Mouse (Mus musculus) thymus, postnatal 0 days (tissue): ENCODE measurements around the gene 1700018B08Rik. TPM values are rescaled to one million over a fixed set of nuclear protein-coding genes. Genes with fewer than 3 reads are reported as not detected.
A peak's percentile ranks its signal among the peaks of the same experiment; 100 is the strongest.

ENCODE experiments used
- DNase-seq: peaks from one replicate; pipeline ENCODE4 v3.0.0-alpha.2; 2015; ENCODE audit warnings: low spot score
- polyA plus RNA-seq: library from polyadenylated mRNA; unstranded; fragments of >200 nt; fragmentation: Nextera tagmentation; extraction: Ambion mirVana; gene quantifications from 2 replicates; pipeline ENCODE4 v1.2.1, GENCODE M21; 2015

The 1700018B08Rik gene
- polyA plus RNA-seq, 1 experiment from 2014 or later: not detected

DNA sequence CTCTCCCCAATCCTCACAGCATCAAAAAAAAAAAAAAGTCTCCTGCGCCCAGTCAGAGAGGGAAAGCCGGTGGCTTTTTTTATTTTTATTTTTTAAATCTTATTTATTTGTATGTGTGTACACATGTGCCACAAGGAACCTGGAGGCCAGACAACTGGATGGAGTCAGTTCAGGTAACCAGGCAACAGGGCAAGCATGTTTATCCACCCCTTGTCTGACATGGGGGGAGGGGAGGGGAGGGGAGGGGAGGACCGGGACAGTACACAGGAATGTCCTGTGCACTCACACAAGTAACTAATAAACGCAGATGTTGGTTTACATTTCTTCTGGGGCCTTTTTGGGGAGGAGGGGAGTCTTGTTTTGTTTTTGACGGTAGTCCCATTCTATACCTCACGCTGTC is 19.6 kb upstream of the 1700018B08Rik start:
- DNase-seq: no peak

DNA sequence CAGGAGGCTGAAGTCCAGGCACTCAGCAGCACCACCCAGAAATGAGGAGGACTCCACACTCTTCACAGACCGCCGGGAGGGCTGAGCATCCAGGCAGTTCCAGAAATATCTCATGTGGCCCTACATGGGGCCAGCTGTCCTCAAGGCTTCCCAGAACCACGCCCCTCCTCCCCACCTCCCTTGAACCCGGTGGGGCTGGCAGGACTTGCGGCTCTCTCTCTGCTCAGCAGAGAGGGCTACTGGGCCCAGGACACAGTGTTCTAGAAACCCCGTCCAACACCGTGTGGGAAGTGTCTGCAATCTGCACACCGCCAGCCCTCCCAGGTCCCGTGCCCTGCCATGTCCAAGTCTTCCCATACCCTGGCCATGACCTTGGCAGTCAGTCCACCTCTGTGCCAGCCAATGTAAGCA is 18.8 kb upstream of the 1700018B08Rik start:
- no peak for DNase-seq

DNA sequence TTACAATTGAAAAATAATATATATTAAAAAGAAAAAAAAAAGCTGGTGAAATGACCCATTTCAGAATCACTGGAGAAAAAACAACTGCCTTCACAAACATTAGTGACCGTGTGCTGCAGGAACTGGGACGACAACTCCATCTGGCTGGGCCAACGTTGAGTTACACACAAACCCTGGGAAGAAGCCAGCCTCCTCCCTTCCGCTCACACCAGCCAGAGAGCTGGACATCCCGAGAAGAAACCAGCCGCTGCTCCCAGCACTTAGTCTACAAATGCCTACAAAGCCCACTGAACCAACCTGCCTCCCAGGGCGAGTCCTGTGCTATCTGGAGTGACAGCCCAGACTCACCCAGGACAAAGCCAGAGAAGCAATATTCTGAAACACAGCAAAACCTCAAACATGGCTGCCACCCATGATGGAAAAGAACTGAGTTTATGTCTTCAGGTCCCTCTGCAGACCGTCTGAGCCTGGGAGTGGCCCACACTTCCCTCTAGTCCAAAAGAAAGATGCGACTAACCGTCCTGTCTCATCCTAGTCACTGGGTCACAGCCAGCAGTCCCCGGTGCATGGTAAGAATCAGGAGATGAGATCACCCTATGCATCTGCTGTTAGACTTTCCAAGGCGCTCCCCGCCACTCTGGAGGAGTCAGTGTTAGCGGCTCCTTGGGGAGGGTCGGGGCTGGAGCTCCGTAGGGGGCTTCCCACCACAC is 17.7 kb upstream of the 1700018B08Rik start:
- DNase-seq: no peak

DNA sequence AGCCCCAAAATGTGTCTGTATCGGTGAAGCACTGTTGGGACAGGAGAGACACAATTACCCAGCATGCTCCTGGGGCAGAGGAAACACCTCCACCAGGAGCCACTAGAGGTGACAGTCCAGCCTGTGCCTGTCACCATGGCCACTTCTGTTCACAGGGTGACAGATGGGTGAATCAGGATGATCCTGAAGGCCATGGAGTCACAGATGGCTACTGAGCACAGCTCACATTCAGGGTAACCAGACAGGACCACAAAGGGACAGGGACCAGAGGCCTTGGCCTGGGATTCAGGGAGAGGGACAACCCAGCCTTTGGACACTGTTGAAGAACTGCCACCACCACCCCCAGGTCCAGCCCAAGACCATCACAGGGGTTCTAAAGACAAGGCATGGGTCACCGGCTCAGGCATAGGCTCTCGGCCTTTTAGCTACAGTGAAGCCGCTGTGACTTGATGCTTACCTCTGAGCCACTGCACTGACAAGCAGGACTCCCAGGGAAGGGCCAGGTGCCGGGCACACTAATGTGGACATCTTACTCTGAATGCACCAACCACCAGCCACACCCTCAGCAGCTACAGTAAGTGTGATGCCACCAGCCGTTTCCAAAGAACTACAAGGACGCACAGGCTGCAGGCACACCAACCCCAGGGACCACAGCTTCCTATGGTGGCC is 16.4 kb upstream of the 1700018B08Rik start:
- no peak for DNase-seq

DNA sequence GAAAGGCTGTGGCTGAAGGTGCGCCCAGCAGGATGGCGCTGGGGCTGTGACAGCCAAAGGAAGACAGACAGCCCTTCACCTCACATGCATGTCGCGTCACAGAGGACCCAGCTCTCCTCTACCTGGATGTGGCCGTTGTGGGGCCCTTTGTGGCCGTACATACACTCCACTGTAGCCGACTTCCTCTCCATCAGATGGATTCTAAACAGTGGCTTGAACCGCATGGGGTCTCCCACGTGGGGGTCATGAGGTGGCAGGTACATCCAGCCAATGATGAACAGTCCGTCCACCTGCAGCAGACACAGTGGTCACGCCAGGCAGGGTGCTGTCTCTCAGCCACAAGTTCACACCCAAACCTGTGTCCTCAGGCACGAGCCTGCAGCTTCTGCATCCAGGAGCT is 15.7 kb upstream of the 1700018B08Rik start:
- DNase-seq: no peak

DNA sequence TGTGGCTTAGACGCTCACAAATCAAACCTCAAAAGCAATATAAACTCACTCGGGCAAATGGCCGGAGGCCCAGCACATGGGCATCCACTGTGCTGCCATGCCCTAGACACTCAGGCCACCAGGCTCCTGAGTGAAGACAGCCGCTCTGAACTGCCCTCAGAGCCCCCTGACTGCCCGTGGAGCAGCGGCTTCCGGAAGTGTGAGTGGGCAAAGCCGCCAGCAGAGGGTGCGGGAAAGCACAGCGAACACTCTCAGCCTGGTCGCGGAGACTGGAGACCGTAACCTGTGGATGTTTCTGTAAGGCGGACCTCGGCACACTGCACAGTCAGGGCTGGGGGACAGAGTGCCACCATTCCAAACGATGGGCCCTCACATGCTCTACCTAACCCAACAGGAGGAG is 14.4 kb upstream of the 1700018B08Rik start:
- no peak for DNase-seq

DNA sequence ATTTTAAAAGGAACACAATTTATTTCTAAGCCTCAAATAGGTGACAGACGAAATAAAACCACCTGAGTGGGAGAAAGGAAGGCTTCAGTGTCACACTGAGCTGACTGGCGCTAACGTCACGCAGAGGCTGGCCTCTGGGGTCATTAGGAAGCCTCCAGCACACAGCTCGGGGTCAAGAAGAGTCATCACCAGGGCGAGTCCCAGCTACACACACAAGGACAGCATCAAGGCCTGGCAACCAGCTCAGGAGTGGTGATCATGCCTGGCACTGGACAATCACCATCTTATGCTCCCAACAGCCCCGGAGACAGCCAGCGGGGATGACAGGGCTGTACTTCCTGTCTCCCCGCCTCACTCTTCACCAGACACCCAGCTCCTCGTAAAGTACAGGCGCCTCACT is 13.6 kb upstream of the 1700018B08Rik start:
- DNase-seq: no peak

DNA sequence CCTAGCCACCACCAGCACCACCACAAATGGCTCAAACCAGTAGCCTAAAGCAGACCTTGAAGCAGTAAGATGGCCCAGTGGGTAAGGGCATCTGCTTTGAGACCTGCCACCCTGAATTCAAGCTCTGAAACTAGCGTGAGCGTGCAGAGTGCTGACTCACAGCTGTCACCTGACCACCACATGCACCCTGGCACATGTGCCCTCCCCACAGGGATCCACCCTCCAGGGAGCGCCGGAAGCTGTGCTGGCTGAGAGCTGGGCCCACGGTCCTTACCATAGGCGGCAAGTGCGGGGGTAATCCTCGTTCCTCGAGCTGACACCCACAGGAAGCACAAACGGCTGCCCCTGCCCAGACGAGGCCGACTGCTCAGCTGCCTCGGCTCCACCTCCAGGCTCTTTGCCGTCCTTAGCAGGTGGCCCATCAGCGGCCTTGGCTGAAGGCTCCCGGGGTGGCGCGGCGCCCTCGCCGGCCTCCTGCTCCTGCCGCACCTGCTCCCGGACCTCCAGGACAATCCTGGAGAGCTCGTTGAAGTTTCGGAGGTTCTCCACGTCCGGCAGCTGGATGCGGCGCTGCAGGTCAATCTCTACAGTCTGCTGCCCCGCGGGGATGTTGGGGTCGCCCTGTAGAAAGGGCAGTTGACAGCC is 9.8 kb upstream of the 1700018B08Rik start:
- DNase-seq: no peak

DNA sequence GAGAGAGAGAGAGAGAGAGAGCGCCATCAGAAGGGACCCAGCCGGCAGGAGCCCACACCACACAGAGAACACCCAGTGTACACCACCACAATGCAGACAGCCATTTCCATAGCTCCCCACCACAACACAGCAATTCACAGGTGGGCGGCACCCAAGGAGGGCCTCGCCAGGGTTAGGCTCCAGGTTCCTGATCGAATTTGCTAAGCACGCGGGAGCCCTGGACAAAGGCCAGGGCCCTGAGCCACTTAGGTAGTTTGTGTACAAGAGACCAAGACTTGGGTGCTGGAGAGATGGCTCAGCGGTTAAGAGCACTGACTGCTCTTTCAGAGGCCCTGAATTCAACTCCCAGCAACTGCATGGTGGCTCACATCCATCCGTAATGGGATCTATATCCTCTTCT is 8.4 kb upstream of the 1700018B08Rik start:
- no peak for DNase-seq

DNA sequence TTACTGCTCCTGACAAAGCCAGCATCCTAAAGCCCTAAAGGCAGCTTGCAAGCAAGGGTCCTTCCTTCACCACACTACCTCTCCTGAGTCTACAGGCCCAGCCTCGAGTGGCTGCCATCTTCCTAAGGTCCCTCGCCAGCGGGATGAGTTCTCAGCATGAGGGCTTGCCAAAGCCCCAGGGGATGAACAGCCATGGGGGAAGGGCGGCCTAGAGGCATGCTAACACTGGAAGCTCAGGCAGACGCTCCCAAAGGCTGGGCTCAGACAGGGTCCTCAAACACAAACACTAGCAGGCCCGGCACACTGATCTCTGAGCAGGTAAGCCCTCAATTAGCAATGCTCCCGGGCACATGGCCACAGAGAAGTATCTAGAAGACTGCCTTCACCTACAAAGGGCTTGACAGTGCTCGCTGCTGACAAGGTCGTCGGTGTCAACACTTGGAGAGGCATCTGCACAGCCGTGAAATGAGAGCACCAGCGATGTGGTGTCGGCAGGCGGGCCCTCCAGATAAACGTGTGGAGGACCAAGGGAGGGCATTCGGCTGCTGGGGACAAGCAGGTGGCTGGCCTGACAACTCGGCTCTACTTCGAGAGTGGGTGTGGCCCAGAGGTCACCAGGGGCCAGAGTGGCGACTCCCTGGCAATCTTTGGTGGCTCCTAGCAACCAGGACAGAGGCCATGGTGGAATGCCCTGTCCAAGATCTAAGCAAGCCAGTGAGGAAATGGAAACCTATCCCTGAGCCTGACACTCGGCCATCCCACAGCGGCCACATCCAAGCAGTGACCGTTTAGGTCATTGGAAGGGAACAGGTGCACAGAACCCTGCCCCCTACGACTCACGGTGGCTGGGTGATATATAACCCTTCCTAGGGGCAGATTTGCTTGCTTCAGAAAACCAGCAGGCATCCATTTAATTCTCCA is 7.2 kb upstream of the 1700018B08Rik start:
- DNase-seq: no peak

DNA sequence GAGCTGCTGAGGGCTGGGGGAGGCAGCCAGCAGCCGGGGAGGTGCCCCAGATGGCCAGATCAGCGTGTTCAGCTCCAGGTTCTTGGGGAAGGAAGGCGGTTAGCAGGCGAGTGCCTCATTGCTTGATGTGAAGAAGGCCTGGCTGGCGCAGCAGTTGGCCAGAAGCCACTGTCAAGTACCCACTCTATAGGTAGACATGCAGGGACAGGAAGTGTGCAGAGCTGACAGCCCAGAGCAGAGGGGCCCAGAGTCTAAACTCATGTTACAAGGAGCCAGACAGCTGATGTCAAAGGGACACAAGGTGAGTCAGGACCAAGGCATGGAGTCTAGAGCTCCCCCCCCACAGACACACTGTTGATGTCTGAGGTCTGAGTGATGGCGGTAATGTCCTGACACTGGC is 5.9 kb upstream of the 1700018B08Rik start:
- DNase-seq: no peak

DNA sequence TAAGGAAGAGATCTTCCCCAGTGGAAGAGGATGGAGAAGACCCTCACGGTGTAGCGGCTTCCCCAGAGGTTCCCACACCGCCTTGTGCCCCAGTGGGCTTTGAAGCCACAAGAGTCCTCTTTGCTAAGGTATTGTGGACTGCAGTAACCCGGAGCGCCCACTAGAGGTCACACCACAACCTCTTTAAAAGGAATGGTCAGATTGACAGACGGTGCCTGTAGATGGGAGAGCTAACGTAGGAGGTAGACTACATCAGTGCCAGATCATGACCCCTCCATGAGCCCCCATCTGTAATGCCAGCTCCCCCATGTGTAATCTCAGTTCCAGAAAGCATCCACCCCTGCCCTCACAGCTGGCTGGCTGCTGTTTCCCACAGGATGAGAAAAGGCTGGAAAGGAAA is 3.0 kb upstream of the 1700018B08Rik start:
- DNase-seq: peak; percentile 84

DNA sequence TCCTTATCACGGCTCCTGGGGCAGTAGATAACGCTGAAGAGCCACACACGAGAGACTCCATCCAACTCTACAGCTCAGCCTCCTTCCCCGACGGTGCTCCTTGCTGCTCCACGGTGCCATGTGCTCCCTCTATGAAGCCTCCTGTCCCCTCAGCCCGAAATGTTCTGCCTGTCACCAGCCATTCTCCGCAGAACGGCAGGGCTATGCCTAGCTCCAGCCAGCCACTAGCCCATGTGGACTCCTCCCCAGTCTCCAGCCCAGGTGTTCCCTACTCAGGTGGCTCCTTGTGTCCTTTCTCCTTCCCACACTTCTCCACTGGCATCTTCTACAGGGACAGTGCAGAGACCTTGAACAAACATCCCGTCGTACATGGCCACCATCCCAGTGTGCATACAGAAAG is 816 bp upstream of the 1700018B08Rik start:
- no peak for DNase-seq

DNA sequence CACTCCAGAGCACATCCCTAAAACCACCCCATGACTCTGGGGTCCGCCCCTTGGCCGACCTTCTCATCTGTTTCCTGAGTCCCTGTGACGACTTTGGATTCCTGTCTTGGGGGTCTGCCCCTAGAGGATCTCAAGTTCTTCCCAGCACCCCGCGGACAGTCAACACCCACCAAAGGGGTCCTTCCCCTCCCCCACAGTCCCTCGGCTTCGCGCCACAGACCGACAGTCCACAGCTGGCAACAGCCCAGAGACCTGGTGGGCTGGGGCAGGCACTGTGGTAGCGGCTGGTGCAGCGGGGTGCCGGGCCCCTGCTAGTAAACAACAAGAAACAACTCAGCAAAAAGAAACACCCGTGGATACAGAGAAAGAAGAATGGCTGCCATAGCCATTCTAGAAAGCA is 1.2 kb downstream of the 1700018B08Rik start:
- no peak for DNase-seq

DNA sequence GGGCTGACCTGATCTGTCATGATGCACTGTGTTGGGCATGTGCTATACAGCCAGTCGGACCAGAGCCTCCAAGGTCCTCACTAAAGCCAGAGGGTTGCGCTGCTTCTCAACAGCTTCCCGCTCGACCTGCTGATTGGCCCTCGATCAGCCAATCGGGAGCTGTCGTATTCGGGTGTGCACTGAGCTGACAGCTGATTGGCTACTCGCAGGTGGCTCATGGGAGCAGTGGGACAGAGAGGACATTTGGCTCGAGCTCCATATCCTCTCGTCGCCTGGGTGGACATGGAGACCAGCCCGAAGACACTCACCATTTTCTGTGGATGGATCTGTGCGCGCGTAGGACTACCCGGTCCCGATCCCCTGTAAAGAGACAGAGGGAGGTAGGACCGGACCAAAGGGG is 2.3 kb downstream of the 1700018B08Rik start:
- DNase-seq: no peak

DNA sequence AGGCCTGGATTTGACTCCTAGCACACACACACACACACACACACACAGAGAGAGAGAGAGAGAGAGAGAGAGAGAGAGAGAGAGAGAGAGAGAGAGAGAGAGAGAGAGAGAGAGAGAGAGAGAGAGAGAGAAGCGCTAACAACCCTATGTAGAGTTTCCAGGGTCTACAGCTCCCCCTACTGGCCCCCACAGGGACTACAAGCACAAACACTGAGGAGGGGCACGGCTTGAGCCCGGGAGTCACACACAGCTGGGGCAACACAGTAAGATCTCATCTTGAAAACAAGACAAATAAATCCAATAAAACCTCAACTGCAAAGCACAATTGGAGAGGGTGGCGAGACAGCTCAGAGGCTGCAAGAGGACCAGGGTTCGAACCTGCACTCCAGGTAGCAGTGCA is 11.7 kb downstream of the 1700018B08Rik start:
- peak; percentile 35 for DNase-seq

DNA sequence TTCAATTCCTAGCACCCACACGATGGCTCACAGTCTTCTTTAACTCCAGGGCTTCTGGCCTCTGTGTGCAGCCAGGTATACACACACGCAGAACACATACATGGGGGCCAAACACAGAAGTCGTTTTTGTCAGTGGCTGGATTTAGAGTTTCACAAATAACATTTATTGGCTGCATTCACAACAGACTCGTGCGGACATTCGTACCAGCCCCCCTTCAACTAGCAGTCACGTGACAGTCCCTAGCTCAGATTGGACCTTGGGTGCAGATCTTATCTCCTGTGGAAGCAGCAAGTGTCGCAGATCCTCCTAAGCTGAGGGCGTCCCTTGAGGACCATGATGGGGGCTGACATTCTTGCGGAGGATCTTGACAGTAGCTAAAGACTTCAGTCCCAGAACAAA is 13.5 kb downstream of the 1700018B08Rik start:
- no peak for DNase-seq

DNA sequence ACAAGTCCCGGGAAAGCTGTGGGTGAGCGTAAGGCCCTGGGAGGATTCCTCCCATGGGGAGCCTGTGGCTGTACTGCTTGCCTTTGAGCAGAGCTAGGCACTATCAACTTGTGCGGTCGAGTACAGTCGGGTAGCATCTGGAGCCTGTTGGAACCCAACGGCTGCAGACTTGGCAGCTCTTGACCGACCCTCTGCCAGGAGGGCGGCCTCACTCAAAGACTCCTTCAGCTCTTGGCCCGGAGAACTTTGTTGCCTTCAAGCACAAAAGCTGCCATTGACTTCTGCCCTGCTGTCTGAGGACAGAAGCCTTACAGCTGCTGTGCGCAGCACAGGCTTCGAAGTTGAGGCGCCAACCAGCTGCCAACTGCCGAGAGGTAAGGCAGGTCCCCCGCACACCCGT is 15.3 kb downstream of the 1700018B08Rik start:
- no peak for DNase-seq

DNA sequence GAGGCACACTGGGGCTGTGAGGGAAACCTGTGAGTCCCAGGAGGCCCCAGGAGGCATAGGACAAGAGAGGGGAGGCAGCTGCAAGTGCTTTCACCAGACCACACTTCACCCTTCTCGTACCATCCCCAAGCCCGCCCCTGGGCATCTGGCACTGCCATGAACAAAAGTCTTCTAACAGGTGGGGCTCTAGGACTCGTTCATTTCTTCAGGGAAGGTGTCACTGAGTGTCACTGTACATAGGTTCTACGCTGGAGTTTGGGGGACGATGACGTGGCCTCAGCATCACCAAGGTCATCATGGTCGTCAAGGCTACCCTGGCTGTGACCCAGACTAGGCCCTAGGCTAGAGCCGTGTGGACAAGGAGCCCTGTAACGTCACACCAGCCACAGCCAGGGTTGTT is 16.4 kb downstream of the 1700018B08Rik start:
- DNase-seq: no peak

DNA sequence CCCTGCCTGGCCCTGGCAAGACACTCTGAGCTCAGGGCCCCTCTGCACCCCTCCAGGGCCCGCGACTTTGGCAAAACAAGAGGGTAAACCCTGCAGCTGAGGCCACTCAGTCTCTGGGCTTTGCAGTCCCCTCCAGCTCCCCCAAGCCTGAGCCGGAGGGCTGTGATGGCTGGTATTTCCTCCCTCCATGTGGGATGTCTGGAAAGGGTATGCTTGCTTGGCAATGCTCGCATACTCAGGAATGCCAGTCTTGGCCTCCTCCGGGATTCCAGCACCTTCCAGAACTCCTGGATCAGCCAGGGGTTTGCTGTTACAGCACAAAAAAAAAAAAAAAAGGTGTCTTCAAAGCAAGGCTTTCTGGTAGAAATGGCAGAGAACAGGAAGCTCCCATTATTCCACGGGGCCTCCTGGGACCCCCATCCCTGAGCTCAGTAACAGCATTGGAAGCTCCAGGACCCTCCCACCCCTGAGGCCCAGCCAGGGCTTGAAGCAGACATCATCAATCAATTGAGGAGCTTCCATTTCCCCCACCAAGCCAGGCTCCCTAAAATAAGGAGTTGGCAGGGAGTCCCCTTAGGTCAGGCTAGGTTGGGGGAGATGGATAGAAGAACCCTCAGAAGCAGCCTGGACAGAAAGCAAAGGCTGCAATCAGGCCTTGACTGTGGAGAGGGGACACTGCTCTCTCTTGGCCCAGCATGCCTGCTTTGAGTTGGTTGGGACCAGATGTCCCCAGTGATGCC is 17.1 kb downstream of the 1700018B08Rik start:
- DNase-seq: no peak
